Mouse (Mus musculus) CH12F3 (cell line): ENCODE measurements around the gene 3110082I17Rik.

Experiments used
- in situ Hi-C: fragments of 300-500 bp; cut with MboI; formaldehyde crosslinking; loops from 2 replicates; pipeline ENCODE4 v1.14.3; 2020; ENCODE audit warnings: low sequenced_read_pairs

3110082I17Rik gene

DNA sequence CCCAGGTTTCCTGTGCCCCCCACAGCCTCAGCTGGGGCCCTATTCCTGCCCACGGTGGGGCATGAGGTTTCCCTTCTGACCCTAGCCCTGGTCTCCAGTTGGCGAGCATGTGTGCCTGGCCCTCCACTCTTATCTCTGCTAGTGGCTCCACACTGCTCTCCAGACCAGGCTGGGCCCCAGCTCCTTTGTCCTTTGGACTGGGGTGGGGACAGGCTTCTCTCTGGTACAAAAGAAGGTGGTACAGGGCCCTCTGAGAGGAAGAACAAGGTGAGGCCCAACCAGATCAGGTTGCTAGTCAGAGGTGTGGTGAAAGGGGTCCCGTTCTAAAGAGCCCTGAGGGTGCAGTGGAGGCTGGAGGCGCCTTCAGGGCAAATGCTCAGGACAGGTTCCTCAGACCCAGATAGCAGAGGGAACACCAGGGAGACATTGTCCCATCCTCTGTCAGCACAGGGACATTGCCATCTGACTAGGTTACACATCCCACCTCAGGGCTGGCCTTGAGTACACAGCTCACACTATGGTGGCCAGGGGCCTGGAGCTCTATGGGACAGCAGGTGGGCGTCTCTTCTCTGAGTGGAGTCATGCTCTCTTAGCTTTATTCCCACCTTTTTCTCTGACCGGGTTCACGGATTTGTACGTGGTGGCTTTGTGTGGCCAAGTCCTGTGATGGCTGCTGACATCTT lies 127.6 kb downstream of the 3110082I17Rik start:
- in situ Hi-C loops, result no loop called here

DNA sequence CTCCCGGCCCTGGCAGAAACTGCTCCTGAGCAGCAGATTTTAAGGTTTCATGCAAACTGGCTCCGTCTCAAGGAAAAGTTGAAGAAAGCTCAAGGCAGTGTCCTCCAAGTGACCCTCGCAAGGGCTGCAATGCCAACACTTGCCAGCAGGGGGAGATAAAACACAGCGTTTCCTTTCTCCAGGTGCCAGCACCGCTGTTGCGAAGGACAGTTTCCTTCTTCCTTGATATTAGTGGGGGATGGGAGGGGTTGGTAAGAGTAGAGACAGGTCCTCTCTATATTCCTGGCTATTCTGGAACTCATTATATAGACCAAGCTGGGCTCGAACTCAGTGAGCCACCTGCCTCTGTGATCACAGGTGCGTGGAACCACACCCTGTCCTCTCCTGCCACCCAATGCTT lies 128.6 kb downstream of the 3110082I17Rik start:
- in situ Hi-C loops, result no loop called here

DNA sequence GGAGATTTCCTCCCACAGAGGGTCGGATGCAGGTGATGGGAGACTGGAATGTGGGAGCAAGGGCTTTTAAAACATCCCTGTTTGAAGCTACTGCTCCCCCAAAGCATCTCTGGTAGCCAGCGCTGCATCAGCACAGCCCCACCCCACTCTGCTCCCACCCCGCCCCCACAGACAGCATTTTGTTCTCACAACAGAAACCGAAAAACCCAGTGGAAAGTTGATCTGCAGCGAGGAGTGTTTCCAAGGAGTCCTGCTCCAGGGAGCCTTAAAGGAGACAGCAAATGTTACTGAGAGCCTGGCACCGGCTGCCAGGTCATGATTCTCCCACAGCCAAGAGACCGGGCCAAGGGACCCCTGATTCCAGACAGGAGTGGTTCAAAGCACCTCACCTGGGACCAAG lies 129.6 kb downstream of the 3110082I17Rik start:
- in situ Hi-C loops, result no loop called here

DNA sequence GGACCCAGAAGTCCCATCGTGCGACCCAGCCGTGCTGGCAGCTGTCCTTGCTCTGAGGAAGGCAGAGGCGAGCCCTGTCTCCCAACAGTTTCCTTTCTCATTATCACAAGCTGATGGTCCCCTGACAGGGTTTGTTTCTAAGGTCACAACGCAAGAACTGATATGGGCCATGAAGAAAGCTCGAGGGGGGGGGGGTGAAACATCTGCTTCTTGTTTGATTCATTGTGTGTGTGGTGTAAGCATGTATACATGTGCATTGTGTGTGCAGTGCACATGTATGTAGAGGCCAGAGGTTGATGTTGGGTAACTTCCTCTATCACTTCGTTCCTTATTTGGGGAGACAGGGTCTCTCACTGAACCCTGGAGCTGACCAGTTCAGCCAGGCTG lies 132.7 kb downstream of the 3110082I17Rik start:
- in situ Hi-C loops, result no loop called here

DNA sequence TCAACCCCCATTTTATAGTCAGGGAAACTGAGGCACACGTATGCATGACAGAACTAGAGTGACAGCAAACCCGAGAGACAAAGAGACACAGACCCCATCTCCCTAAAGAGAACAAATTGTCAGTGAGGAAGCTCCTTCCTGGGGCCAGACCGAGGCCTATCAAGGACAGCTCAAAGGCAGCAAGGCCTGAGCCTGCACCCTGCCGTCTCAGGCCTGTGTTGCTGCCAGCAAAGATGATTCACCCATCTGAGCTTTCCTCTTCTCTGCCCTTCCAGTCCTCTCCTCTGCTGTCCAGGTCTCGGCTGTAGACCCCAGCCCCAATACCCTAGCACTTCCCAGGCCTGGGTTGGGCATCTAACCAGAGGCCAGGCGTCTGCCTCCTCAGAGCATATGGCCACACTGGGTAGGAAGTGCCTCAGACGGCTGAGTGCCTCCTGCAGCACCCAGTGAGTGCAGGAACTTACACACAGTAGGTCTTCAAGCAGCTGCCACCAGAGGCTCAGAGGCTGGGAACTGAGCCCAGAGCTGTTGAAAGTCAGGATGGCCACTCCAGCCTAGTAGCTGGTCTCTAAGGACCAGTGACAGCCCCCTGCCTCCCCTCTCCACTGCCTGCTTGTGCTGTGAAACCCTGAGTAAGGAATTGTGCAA lies 133.2 kb downstream of the 3110082I17Rik start:
- in situ Hi-C loops, result no loop called here

DNA sequence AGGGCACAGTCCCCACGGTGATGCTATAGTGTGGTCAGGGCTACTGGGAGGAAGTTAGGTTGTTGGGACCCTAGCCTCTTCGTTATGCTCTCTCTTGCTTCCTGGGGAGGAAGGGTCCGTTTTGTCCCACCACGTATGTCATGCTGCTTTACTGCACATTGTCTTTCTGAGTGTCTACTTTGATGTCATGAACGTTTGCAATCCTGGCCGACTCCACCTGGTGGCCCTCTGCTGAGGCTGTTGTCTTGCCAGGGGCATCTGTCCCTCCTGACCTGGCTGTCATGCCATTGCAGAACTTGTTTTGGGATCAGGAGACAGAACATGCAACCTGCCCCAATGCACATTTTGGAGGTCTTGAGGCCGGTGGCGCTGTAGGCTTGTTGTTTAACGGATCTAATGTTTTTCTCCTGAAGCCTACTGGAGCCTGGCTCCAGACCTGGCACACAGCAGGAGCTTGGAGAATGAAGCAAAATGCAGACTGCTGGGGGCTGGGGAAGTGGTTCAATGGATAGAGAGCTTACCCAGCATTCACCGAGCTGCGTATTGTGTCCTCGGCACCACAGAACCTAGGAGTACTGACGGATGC lies 134.1 kb downstream of the 3110082I17Rik start:
- in situ Hi-C loops, result no loop called here

DNA sequence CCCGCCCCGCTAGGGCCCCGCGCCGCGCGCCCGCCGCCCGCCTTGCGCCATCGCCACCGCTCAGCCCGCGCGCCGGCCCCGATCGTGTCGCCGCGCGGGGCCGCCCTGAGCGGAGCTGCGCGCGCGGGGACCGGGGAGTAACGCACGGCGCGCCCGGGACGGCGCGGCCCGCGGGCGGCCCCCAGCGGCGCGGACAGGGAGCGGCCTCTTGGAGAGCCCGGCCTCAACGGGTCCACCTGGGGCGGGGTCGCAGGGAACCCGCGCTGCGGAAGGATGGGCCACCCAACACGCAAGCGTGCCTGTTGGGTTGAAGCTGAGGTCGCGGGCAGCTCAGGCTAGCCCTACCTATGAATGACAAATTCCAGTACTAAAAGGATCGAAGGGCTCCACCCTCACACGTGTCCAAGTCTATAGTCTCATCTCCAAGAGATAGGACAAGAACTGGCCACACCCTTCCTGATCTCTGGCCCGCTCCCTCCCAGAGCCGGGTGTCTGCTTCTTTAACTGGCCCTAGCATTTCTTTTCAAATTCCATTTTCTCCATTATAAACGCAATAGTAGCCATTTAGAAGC lies 134.8 kb downstream of the 3110082I17Rik start, which contains the start of gene Adap1:
Adap1 (minus strand) TSS at position 228 of the 572 bp plus-strand sequence.
- in situ Hi-C loops, result no loop called here

DNA sequence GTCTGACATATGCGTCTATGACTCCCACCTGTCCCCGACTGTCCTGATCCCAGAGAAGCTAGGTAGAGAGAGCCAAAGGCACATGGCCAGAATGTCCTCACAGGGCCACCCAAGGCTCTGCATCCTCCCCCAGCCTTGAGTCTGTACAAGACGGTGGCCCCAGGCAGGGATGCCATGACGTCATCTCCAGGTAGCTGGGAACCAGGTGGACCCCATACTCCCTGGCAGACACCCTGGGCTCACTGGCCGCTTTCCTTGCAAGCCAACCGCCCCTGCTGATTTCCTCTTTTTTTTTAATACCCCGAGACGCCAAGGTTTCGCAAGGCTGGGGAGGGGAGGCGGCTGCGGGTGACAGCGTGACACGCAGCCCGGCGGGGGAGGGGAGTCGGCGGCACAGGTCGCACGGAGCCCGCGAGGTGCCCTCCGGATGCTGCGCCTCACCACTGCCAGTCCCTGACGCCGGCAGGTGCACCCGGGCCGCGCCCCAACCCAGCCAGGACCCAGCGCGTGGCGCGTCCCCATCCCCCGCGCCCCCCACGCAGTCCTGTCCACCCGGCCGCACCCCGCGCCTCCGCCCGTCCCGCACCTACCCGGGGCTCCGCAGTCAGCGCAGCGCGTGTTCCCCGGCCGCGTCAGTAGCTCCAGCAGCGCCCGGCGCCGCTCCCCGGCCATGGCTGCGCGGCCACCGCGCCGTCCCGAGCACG lies 135.5 kb downstream of the 3110082I17Rik start:
- in situ Hi-C loops, result no loop called here

DNA sequence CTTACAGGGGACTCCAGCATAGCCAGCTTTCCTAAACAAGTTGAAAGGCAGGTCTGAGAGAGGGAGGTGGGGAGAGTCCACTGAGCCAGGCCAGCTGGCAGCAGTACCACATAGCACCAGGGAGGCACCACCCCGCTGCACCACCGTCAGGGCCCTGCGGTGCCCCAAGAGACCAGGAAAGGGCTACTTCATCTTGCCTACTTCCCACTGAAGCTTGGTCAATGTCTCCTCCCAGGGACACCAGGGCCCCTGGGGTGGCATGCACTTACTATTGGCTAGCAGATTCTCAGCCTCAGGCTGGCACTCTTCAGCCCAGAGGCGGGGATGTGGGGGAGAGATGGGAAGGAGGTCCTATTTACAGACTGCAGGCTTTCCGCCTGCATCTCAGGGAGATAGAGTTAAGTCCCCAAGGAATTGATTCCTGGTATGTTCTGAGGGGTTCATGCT lies 136.3 kb downstream of the 3110082I17Rik start:
- in situ Hi-C loops, result no loop called here

DNA sequence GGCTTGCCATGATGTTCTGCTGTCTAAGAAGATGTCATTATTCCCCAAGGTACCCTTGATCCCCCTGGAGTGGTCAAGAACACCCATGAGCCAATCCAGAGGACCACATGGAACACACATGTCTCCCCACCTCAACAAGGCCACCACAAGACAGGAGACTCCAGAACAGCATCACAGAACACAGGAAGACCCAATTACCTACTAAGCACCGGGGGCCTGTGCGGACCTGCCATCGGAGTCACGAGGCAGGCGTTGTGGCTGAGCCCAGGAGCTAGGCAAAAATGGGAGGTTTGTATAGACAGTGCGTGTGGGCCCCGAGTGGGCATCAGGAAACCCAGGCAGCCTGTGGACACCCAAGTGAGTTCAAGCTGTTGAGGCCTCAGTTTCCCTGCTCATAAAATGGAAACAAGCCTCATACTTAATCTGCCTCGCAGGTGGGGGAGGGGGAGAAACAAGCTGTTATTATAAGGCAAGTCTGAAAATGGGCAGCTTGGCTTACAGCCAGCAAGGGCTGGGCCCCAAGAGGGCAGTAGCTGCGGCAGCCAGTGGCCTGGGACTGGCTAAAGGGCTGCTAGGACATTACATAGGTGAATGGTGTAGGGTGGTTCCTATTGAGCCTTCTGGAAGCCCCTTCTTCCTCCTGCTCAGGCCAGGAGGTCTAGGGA lies 136.9 kb downstream of the 3110082I17Rik start:
- in situ Hi-C loops, result no loop called here

DNA sequence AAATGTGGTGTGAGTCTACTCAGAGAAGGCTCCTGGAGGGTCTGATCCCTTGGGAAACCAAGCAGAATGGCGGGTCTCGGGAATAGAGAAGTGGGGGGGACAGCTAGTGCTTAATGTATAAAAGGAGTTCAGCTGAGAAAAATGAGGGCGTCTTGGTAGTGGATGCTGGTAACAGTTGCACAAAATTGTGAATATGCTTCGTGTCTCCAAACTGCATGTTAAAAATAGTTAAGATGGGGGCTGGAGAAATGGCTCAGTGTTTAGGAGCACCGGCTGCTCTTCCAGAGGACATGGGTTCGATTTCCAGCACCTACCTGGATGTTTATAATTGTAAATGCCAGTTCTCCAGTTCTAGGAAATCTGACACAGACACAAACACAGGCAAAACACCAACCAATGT lies 139.0 kb downstream of the 3110082I17Rik start:
- in situ Hi-C loops, result no loop called here

DNA sequence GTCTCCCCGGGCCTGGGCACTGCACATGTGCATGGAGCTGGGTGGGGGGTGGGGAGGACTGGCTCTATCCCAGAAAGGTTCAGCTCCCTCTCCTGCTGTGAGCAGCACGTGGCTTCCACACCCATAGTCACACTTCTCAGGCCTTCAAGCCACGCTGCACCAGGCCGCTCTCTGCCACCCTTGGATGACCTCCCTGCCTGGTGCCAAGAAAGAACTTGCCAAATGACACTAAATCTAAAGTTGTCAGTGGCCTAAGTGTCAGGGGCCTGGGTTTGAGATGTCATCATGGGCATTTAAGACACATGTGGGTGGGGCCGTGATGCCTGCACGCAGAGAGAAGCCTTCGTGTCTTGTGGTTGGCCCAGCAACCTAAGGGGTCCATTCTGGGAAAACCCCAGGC lies 139.9 kb downstream of the 3110082I17Rik start:
- in situ Hi-C loops, result no loop called here

DNA sequence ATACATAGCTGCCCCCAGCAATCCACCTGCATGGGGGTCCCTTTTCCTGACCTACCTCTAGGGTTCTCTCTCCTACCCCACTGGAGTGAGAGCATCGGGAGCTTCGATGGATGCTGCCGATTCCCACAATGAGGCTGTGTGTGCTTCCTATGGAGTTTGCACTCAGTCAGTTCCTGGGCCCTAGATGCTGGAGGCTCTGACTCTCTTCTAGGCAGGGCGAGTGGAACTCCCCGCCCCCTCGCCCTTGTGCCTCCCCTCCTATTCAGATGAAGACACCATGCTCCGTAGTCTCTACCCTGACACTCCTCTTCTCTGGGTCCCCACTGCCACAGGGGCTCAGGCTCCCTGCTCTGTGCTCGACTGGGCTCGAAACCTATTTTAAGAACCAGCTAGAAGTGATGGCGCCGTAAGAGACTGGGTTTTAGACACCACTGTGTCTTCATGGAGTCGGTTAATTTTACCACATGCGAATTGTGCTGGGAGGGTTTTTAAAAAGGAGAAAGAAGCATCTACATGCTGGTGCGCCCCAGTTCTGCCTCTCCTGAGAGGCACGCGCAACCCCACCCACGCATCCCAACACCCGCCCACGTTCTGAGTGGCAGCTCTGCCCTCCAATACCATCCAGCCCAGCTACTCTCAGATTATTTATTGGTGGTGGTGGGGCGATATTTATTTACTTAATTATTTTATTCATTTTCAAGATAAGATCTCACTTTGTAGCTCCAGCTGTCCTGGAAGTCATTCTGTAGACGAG lies 142.4 kb downstream of the 3110082I17Rik start:
- in situ Hi-C loops, result no loop called here

DNA sequence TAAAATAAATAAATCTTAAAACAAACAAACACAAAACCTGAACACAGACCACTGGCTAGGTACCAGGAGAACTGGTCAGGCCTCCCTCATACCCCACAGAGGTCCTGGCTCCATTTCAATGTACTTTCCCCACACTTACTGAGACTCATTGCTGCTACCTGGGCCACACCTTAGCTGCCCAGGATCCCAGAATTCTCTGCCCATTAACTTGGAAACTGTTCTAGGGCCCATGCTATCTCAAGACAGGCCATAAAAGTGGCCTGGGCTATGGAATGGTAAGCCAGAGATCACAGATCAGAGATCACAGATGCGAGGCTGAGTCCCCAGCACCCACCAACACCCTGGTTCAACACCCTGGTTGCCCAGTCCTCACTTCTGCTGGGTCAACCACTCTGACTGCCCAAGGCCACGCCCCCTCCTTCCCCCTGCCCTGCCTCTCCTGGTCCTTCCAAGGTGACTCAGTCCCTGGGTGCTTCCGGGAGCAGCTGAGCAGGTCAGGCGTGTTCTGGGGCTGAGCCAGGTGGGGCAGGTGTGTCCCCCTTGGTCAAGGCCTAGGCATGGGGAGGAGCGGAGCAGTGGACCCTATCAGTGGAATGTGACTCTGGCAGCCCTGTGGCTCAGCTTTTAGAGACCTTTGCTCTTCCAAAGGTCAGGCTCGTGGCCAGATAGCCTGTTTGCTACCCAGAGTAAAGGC lies 143.2 kb downstream of the 3110082I17Rik start:
- in situ Hi-C loops, result no loop called here

DNA sequence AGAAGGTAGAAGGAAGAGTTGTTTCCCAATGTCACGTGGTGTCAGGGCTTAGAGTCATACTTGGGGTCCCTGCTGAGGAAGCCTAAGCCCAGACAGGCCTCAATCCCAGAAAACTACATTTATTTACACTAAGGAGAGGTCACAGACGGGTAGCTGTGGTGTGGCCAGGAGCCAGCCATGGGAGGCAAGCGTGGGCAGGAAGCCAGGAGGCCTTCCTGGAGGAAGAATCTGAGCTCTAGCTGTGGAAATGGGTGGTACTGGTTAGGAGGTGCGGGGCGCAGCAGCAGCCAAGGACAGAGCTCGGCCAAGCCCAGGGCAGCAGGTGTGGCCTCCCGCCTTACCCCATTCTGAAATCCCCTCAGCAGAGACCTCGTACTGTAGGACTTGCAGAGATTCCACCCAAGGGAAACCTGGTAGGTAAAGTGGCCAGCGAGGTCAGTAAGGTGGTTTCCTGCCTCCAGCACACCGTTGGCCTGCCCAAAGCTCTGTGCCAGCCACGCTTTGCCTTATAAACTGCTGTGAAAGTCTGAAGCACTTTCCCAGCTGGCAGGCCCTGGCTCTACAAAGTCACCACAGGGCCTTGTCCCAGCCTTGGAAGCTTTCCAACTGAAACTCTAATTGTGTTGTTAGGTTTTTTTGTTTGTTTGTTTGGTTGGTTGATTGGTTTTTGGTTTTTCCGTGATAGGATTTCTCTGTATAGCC lies 145.2 kb downstream of the 3110082I17Rik start:
- in situ Hi-C loops, result no loop called here

DNA sequence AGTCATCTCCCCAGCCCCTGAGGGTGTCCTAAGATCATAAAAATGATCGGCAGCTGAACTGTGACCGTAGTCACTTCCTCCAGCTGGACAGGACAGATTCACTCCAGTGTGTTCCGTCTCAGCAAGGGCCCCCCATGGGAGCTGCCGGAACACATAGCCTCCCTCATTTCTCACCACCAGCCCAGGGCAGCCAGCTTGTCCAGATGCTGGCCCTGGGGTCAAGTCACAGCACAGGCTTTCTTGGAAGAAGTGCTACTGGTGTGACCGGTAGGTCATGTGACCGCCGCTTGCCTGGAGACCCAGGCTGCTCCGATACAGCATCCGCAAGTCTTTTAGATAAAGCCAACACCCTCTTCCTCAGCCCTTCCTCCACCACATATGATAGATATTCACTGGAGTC lies 146.8 kb downstream of the 3110082I17Rik start:
- in situ Hi-C loops, result no loop called here

DNA sequence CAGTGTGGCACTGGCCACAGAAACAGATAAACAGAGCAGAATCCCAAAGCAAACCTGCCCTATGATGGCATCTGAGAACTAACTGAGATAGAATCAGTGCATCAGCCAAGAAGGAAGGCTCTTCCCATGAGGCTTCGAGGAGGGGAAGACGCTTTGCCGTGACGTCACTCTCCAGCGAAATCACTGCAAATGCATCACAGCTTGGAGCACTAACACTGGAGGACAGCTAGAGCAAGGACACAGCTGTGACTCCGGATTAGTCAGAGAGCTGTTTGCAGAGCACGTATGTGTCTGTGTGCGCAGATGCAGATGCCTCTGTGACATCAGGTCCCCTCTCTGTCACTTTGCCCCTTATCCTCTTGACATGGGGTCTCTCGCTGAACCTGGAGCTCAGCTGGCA lies 148.5 kb downstream of the 3110082I17Rik start:
- in situ Hi-C loops, result no loop called here

DNA sequence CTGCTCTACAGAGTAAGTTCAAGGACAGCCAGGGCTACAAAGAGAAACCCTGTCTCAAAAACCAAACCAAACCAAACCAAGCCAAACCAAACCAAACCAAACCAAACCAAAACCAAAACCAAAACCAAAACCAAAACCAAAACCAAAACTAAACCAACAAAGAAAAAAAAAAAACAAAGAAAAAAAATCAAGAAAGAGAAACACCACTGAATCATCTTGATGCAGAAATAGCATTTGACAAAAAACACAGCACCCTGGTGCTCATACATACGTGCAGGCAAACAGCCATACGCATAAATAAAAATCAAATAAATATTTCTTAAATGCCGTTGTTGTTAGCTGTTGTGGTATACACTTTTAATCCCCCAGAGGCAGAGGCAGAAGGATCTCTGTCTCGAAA lies 149.8 kb downstream of the 3110082I17Rik start:
- in situ Hi-C loops, result no loop called here

DNA sequence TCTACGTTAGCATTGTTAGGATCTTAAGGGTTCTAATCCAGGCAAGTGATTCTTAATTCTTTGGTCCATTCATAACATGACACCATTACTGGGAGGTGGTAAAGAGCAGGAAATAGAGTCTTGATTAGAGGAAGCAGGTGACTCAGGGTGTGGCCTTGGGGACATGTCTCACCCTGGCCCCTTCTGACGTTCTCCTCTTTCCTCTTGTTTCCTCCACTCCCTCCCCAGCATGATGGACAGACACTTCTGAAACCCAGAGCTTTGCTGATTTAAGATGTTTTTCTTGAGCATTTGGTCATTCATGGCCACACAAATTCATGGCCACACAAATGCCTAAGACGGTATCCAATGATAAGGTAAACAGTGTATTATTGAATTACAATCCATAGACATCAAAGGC lies 150.4 kb downstream of the 3110082I17Rik start:
- in situ Hi-C loops, result no loop called here
